Mouse (Mus musculus): ENCODE data around the gene Rnf144b.

DNA sequence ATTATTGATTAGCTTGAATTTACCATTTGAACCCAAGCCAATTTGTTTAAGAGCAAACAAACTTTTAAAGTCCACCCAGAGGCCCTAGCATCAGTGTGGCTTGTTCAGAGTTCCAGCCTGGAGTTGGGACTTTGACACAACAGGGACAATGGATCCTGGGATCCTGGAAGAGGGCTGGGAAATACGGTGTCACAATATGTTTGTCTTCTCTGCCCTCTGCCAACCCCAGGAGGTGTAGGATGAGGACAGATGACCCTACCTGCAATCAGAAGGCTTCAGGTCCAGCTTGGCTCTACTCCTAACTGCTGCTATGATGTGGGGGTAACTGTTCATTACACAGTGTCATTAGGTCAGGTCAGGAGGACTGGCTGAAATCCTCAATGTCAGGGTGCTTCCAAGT is 128.2 kb downstream of the Rnf144b start:
- no peak for TF ChIP-seq POLR2A (IDR thresholded peaks at IDR 0.05; ENCODE audit: control insufficient read depth, extremely low read depth, insufficient read depth, low read length, poor library complexity)
- no peak for TF ChIP-seq CTCF (IDR thresholded peaks at IDR 0.05; ENCODE audit: borderline replicate concordance, control insufficient read depth, extremely low read depth, insufficient read depth, low read length, poor library complexity)

Data from thymus, adult 2 months (tissue).